Mouse (Mus musculus) left cerebral cortex, postnatal 4 days (tissue): ENCODE data around the gene Aacs. TPM values are rescaled to one million over a fixed set of nuclear protein-coding genes. Genes with fewer than 3 reads are reported as not detected.
"Not testable (repeated sequence)": the region's sequence is repeated elsewhere in the genome, so short reads cannot be mapped to it uniquely, and the experiment has no call there.

Source experiments
- DNase-seq: peaks from one replicate; pipeline ENCODE4 v3.0.0-alpha.2; 2022
- intact Hi-C: fragments of 180-260 bp; cut with DNase I; formaldehyde crosslinking; loops from one replicate; pipeline ENCODE4 v1.15.1; 2025
- total RNA-seq, 2 experiments: library from RNA; stranded (reverse); gene quantifications; 2 replicates each; pipeline ENCODE4 v1.2.3; 2021

Gene Aacs
- 100 to 1,000 TPM; 112 to 116 TPM for total RNA-seq

DNA sequence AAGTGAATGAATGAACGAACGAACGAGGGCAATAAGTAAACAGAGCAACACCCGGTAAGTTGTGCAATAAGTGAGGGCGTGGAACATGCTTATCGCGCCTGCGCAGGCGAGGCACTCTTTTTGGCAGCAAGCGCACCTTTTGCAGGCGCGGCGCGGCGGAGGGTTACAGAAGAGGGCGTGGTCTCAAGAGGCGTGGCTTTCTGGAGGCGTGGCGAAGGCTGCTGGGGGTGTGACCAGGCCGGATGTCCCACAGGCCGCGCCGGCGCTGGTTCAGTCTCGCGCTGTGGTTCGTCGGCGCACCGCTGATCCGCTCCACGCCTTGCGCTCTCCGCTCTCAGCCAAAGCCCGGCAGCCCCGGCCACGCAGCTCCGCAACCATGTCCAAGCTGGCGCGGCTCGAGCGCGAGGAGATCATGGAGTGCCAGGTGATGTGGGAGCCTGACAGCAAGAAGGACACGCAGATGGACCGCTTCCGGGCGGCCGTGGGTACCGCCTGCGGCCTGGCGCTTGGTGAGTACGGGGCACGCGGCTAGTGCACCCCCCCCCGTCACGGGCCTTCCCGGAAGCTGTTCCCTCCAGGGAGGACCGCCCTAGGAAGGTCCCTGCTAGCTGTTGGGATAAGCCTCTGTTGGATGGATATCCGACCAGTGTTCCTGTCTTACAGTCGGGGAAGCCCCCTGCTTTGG is at the start of gene Aacs:
Gene Aacs, plus strand, starts transcription at position 214 of the 685 bp plus-strand sequence.
- intact Hi-C loops, result no loop called here
- peak; percentile 97 for DNase-seq

DNA sequence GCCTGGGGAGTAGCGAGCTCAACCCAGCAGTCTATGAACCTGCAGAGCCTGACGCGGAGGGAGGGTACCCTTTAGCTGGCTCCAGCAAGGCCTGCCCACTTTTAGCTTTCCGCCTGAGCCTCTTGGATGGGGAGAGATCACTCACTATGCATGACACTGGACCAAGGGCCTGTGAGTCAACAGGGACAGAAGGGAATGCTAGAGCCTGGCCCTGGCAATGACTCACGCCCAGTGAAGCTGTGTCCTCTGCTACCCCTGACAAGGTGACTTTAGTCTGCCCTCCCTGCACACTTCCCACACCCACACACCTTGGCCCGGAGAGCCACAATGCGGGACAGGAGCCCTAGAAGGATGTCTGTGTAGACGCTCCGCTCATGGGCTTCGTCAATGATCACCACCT is 49.3 kb upstream of the Aacs start:
- intact Hi-C loops, result no loop called here
- no peak for DNase-seq

DNA sequence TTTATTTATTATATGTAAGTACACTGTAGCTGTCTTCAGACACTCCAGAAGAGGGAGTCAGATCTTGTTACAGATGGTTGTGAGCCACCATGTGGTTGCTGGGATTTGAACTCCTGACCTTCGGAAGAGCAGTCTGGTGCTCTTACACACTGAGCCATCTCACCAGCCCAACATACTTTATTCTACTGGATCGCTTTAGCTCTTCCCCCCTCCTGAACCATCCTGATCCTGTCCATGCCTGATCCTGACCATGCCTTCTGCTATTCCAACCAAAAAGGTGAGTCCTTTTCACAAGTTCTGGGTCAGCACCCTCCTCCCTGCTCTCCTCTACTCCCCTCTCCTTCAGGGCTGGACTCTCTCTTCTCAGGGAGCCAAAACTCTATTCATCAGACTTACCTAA is 43.3 kb upstream of the Aacs start:
- DNase-seq, intact Hi-C loops: not testable (repeated sequence)

DNA sequence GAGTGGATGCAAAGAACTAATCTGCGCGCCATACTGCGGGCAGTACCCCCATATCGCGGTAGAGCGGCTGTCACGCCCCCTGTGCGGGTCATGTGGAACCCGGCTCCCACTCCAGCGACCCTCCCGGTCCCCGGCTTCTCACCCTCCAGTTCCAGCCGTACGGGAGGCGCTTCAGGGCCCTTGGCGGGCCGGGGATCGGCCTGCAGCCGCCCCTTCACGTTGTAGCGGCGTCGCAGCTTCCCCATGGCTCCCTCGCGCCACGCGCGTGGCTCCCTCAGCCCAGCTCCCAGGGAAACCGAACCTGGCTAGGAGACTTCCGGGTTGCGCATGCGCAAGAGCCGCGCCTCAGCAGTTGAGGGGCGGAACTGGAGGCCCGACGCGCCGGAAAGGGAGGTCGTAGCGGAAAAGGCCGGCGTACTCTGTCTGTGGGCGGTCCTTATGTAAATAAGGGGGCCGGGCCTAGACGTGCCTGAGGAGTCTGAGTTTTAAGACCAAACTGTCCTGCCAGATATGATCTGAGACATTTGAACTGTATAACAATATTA is 41.7 kb upstream of the Aacs start, which contains the start of gene Dhx37:
Gene Dhx37, minus strand, starts transcription at position 329 of the 545 bp plus-strand sequence.
- peak; percentile 96 for DNase-seq
- intact Hi-C loops, result no loop called here

DNA sequence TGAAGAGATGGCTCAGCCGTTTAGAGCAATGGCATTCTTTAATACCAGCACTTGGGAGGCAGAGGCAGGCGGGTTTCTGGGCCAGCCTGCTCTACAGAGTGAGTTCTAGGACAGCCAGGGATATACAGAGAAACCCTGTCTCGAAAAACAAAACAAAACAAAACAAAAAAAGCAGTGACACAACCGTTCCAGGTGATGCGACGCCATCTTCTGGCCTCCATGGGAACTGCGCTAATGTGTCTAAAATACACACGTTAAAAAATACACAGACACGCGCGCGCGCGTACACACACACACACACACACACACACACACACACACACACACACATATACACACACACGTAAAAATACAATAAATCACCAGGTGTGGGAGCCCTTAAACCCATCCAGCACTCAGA is 41.3 kb upstream of the Aacs start:
- DNase-seq, intact Hi-C loops: not testable (repeated sequence)

DNA sequence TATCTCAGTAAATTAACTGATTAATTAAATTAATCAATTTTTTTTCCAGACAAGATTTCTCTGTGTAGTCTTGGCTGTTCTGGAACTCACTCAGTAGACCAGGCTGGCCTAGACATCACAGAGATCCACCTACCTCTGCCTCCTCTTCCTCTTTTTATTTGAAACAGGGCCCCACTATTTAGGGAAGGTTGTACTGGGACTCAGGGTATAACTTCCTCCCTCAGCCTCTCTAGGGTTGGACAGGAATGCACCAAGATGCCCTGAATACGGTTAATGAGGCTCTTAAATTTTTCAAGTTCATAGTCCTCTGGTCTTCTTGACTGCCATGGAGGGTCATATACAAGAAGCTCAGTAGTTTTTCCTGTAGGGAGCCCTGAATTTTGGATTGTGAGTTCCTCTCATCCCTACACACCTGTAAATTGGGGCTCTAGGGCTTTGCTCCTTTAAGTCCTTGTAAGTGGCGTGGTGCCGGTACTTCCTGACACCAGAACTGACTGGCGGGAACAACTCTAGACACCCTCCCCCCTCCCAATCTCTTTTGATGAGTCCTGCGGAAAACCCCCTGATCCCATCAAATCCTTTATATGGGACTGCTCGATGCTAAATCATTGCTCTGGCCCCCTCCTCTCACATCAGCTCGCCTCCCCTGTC is 34.9 kb upstream of the Aacs start:
- DNase-seq, result no peak
- intact Hi-C loops, result no loop called here

DNA sequence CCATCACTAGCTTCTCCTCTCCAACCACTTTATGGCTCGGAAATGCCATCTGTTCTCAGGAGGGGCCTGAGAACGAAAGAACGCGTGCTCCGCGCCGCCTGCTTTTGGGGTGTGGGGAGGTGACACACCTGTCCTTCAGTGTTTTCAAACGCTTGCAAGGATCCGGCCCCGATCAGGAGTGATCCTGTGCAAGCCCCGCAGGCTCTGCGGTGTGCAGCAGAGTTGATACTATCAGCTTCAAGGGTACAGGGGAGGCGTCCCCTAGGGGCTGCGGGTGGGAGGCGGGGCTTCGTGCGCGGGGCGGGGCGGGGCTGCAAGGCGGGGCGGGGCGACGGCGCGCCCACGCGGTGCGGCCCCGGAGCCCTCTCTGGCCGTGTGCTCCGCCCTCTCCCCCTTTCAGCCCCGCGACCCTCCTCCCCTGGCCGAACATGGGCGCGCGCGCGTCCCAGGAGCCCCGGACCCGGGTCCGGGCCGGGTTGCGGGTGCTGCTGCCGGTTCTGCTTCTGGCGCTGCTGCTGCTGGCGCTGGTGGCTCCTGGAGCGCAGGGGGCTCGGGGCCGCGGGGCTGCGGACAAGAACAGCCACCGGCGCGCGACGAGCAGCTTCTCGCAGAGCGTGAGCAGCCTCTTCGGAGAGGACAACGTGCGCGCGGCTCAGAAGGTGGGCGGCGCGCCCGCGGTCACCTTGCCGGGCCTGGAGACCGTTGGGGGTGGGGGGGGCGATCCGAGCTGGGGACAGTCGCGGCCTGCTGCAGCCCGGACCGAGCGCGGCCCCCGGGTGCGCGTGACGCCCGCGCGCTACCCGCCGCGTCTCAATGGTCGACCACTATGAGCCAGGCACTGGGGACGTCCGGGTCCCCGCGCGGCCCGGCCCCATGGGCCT is 34.1 kb upstream of the Aacs start, which contains the start of gene Bri3bp:
Gene Bri3bp, plus strand, starts transcription at position 335 of the 881 bp plus-strand sequence.
- DNase-seq, result peak; percentile 72
- intact Hi-C loops, result no loop called here

DNA sequence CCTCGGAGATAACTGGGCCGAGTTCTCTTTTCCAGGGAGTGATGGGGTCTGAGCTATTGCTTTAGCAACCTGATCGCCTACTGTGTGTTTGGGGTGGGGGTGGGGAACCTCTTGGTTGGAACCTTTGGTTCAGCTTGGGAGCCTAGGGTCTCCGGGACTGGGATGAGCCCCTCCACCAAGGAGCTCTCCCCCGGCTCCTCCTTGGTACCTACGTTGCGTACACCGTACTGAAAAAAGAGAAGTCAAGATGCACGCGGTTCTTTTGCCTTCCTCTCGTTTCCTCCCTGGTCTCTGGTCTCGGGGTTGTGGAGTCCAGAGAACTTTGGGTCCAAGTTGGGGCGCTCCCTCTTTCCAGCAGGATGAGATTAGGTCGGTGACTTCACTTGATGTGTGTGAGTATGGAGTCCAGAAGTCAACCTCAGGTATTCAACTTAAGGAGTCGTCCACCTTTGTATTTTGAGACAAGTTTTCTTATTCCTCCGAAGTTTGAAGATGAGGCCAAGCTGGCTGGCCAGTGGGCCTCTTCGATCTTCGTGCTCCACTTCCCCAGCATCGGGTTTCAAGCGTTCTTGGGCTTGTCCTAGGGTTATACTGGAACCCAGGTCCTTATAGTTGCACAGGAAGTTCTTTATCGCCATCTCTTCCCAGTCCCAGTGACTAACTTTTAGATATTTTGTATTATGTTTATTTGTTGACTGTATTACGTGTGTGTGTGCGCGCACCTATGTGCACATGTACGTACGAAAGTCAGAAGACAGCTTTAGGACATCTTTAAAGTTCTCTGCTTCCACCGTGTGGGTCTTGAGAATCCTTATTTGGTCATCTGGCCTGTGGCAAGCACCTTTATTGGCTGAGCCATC is 33.2 kb upstream of the Aacs start:
- DNase-seq, result no peak
- intact Hi-C loops, result no loop called here

DNA sequence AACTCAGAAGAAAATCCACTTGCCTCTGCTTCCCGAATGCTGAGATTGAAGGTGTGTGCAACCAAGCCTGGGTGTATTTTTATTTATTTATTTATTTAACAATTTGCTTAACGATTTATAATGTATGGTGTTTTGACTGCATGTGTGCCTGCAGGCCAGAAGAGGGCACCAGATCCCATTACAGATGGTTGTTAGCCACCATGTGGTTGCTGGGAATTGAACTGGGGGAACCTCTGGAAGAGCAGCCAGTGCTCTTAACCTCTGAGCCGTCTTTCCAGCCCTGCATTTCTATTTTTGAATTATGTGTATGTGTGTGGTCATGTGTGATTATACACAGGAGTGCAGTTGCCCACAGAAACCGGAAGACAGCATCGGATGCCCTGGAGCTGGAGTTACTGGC is 32.3 kb upstream of the Aacs start:
- intact Hi-C loops, result no loop called here
- DNase-seq, result no peak

DNA sequence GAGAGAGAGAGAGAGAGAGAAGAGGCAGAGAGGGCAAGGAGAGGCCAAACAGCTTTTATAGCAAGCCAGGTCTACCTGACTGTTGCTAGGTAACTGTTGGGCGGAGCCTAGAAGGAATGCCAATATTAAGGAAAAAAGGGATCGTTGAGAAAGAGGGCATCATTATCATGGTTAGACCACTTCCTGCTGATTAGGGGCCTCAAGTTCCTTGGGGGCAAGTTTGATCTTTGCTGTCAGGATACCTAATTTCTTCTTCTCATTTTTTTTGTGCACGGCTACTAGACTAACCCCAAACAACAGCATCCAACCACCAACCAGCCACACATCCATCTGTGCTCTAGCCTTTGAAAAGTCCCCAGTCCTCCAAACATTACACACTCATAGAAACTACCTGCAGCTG is 31.7 kb upstream of the Aacs start:
- DNase-seq, result no peak
- intact Hi-C loops, result no loop called here

DNA sequence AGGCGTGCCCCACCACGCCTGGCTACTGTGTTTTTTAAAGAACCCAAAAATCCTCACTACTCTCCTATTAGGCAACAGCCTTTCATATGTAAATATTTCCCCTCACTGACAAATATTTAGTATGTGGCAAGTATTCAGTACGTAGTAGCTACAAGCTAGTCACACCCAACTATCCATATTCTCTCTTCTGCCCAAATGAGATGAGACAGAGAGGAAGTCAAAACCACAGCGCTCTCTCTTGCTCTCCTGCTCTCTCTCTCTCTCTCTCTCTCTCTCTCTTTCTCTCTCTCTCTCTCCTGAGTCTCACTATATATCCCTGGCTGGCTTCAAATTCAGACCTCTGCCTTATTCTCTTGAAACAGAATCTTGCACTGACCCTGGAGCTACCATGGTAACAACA is 31.1 kb upstream of the Aacs start:
- intact Hi-C loops, result no loop called here

DNA sequence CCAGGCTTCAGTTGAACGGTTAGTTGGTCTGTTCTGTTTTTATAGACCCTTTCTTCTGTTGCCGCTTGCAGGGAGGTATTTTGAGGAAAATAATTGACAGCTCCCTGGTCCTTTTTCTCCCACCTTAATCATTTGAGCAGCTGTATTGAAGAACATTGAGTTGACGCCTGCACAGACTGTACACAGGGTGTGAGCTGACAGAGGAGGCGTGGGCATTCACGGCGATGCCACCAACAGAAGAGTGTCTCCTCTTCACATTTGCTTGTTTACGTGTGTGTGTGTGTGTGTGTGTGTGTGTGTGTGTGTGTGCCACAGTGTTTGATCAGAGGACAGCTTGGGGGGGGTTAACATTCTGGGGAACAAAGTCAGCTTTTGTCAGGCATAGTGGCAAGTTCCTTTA is 29.3 kb upstream of the Aacs start:
- intact Hi-C loops, result no loop called here
- no peak for DNase-seq

More for the DNA sequence above, 31.1 kb upstream of the Aacs start:
- DNase-seq, result no peak

DNA sequence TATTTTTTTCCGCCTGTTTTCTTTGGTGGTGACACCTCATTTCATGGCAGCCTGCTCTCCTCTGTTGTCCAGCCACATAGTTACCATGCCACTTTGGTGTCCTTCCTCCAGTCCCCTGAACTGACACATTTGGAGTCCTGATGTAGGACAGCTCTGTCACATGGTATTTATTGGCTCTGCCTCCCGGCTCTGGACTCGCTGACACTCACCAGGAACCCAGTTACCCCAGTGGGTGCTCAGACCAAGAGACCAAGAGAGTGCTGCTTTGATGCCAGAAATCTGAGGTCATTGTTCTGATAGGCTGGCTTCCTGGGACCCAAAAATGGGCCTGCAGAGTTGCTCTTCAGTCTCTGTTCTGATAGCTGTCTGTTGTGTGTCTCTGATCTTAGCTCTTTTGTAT is 27.6 kb upstream of the Aacs start:
- intact Hi-C loops, result no loop called here
- no peak for DNase-seq

DNA sequence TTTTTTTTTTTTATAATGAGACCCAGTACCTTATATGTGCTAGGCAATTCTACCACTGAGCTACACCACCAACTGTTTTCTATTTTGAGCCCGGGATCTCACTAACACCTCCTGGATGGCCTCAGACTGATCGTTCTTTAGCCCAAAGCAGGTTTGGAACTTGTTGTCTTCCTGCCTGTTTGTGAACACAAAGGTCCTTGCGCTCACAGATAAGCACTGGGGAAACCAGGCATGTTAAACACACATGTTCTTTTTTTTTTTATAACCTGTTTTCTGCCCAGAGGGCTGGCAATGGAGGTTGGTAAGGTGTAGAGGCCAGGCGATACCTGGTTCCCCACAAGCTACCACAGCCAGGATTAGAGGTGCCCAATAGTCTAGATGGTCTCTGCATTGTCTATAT is 27.0 kb upstream of the Aacs start:
- DNase-seq, result no peak
- intact Hi-C loops, result no loop called here

DNA sequence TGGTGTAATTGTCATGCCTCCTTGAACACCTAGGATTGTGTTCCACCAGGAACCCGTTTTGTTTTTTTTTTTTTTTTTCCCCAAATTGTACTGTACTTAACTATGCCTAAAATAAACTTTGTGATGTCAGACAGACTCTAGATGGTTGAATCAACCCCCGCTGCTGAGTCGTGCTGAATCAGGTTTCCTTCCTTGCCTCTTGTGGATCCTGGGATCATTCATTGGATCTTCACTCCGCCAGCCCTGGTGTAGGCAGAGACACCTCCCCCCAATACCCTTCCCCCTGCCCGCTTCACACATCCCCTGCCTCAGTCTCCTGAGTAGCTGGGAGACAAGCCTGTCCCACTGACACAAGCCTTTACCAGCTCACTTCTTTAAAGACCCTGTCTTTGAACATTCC is 26.3 kb upstream of the Aacs start:
- no peak for DNase-seq
- intact Hi-C loops, result no loop called here

DNA sequence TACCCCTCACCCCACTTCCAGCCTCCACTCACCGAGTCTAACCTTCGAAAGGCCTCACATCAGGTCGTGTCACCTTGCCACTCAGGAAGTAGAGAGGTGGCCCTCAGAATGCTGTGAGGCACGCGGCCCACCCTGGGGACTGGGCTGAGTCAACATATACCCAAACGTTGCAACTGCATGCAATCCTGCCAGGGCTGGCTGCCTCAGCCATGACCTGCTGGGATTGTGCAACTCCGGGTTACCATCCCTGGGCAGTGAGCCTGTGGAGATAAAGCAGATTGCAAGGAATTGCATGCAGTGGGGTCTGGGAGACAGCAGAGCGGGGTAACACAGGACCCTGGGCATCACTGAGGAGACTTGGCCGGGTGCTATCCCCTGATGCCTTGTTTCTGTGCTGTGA is 23.0 kb upstream of the Aacs start:
- intact Hi-C loops, result no loop called here
- no peak for DNase-seq

DNA sequence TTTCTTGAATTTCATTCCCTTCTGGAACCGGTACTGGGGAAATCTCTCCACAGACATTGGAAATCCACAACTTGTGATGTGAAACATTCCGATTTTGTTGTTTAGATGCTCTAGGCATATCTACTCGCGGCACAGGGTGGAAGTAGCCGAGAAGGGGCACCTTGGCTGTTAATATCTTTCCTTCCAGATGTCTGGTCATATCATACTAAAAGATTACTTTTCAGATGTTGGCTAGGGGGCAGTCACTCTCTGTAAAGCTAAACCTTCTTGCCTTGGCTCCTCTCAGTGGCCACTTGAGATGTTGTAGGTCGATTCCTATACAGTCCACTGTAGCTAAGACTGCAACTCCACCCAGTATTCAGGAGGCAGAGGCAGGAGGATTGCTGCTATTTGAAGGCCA is 19.5 kb upstream of the Aacs start:
- intact Hi-C loops, result no loop called here
- DNase-seq, result no peak

DNA sequence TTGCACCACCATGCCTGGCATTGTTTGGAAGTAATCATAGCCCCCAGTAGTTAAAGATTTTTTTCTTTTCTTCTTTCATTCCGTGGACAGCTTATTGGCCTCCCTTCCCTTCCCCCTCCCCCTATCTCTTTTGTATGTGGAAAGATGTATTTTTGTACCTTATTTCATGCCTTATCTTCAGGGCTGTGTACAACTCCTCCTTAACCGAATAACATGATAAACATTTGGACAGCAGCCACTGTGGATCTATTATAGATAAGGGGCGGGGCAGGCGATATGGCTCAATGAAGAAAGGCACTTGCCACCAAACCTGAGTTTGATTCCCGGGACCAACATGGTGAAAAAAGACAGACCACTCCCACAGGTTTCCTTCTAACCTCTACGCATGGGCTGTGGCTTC is 18.1 kb upstream of the Aacs start:
- intact Hi-C loops, result no loop called here
- no peak for DNase-seq

DNA sequence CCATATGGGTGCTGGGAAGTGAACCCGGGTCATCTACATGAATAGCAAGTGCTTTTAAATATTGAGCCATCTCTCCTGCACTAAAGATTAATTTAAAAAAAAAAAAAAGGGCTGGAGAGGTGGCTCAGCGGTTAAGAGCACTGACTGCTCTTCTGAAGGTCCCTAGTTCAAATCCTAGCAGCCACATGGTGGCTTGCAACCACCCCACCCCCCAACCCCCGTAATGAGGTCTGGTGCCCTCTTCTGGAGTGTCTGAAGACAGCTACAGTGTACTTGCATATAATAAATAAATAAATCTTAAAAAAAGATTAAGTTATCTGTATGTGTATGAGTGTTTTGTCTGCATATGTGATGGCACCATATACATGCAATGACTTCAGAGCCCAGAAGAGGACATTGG is 15.0 kb upstream of the Aacs start:
- intact Hi-C loops, result no loop called here
- no peak for DNase-seq

DNA sequence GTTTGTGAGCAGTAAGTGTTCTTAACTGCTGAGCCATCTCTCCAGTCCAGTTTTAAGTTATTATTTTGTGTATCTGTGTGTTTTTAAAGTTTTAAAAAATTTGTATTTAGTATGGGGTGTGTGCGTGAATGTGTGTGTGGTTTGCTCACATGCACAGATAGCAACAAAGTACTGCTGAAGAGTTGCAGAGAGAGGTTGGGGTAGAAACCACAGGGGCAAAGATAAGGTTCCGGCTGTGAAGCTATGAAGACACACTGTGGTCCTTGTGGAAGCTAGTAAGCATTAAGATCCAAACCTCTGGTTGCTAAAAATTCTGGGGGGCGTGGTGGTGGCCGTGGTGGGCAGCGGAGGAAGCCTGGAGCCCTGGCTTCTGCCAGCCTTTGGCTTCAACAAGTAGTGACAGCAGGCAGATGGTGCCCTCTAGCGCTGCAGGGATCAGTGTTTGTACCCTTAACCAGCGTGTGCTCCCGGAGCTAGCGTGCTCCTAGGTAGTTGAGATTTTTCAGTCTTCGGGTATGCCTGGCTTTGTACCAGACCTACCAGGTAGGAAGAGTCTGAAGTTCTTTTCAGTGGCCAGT is 13.7 kb upstream of the Aacs start:
- DNase-seq, result peak; percentile 57

More for the DNA sequence above, 13.7 kb upstream of the Aacs start:
- intact Hi-C loops, result no loop called here
